Mouse (Mus musculus) brain, embryonic 14.5 days (tissue): Measurements from ENCODE around the gene Cpped1.

Experiments used
- CTCF ChIP-seq: fragments of 200-500 bp; IDR thresholded peaks from 2 replicates; pipeline ENCODE4 v1.5.1; 2012; ENCODE audit warnings: inconsistent platforms, mild to moderate bottlenecking, moderate library complexity, borderline replicate concordance; ENCODE audit not compliant: insufficient read depth, insufficient read length; ENCODE audit errors: extremely low read depth
- POLR2A ChIP-seq: fragments of 200-500 bp; IDR thresholded peaks from 2 replicates; pipeline ENCODE4 v1.6.1; 2012; ENCODE audit warnings: mild to moderate bottlenecking, inconsistent platforms, borderline replicate concordance; ENCODE audit not compliant: poor library complexity, insufficient read depth, insufficient read length, severe bottlenecking; ENCODE audit errors: extremely low read depth

GRCm38 (mm10) chr16:11889741-11890140 lies 19.5 kb downstream of the Cpped1 start:
- no peak for TF ChIP-seq CTCF
- TF ChIP-seq POLR2A: no peak
